Mouse (Mus musculus) limb, embryonic 12.5 days (tissue): ENCODE measurements at regions not wholly inside any gene's neighbourhood (a gene's known extent, or its start where the extent isn't known, plus 50 kb on each side); places are given as distances from the start of the nearest gene placed in this dataset.

Source experiments
- ATAC-seq: fragments of 200-750 bp; cut with Nextera tagmentation; 2 replicates; pipeline ENCODE4 v1.8.0; 2017; ENCODE audit warnings: low read depth, moderate TSS enrichment; ENCODE audit not compliant: insufficient number of reproducible peaks, insufficient read depth, low FRiP score, low TSS enrichment
- H3K27ac ChIP-seq: fragments of 300-500 bp; sonication (generic); 2 replicates; pipeline ENCODE4 v1.5.1; 2016; ENCODE audit warnings: mild to moderate bottlenecking, moderate library complexity
- H3K27me3 ChIP-seq: fragments of 300-500 bp; sonication (generic); 2 replicates; pipeline ENCODE4 v1.6.1; 2016; ENCODE audit warnings: mild to moderate bottlenecking, moderate library complexity
- H3K36me3 ChIP-seq: fragments of 300-500 bp; sonication (generic); 2 replicates; pipeline ENCODE4 v1.6.1; 2016; ENCODE audit warnings: mild to moderate bottlenecking, moderate library complexity
- H3K4me1 ChIP-seq: fragments of 300-500 bp; sonication (generic); replicated peaks from 2 replicates; pipeline ENCODE4 v1.6.1; 2016
- H3K4me2 ChIP-seq: fragments of 300-500 bp; sonication (generic); 2 replicates; pipeline ENCODE4 v1.6.1; 2016; ENCODE audit warnings: mild to moderate bottlenecking, moderate library complexity
- H3K4me3 ChIP-seq: fragments of 300-500 bp; sonication (generic); replicated peaks from 2 replicates; pipeline ENCODE4 v1.5.1; 2016; ENCODE audit warnings: mild to moderate bottlenecking
- H3K9ac ChIP-seq: fragments of 300-500 bp; sonication (generic); replicated peaks from 2 replicates; pipeline ENCODE4 v1.6.1; 2016; ENCODE audit warnings: mild to moderate bottlenecking, moderate library complexity
- H3K9me3 ChIP-seq: fragments of 300-500 bp; sonication (generic); 2 replicates; pipeline ENCODE4 v1.6.1; 2016; ENCODE audit warnings: mild to moderate bottlenecking, moderate library complexity
- WGBS: fragments of 180-500 bp; shearing (Covaris S2); methylation state at CpG from one replicate; pipeline ENCODE4 v1.1.7; 2016; 5-methylcytosine and 5-hydroxymethylcytosine counted together

DNA sequence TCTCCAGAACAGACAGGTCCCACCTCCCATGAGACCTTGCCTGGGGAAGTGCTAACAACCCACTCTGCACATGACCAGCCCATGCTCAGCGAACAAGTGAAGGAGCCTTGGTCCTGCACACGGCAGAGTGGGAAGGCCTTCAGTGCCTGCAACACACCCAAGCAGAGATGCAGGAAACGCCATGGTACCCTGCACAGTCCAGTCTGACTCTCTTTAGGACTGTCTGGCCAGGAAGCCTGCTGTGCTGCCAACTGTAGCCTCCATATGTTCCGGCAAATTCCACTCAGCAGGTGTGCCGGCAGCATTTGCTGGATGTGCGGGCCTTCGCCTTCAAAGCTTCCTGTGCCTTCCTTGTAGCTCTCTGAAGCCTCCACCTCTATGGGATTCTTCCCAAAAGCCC is 126.5 kb downstream of the Rpl14 start:
- Histone ChIP-seq H3K27ac (peak overlapping the region; percentile 41; the same call in 1 of the 2 replicates), H3K4me3 (no peak overlapping the region), H3K36me3 (no peaks in the 10 kb centered on the region), H3K9ac (no peak overlapping the region), H3K27me3 (no peaks in the 10 kb centered on the region), H3K9me3 (no peaks in the 10 kb centered on the region), H3K4me2 (no peak overlapping the region), H3K4me1 (peaks cover 6% of the 10 kb centered on the region; the same call in 1 of the 2 replicates)
- 67% methylated on average over 7 of the region's 7 CpGs for WGBS
- ATAC-seq = no peak

DNA sequence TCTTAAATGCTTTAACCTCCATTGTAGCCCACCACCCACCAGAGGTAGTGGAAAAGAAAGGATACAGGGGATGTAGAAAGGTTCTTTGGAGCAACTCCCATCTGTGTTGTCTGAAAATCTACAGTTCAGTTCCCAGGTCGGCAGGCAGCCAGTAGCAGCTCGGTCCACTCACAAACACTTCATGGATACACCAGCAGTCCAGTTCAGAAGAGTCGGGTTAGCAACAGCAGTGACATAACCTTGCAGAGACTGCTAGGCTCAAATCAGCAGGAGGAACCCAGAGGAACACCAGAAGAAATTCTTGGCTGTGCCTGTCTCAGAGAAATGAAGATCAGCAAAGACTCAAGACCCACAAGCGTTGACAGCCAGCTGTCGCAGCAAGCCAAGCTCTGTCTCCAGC is 128.5 kb downstream of the Rpl14 start:
- H3K27me3 ChIP-seq = no peaks in the 10 kb centered on the region
- H3K36me3 ChIP-seq = no peaks in the 10 kb centered on the region
- no peak overlapping the region for H3K27ac ChIP-seq
- H3K4me3 ChIP-seq = no peak overlapping the region
- no peaks in the 10 kb centered on the region for H3K9me3 ChIP-seq
- no peak for ATAC-seq
- no peak overlapping the region for H3K9ac ChIP-seq
- H3K4me2 ChIP-seq = no peak overlapping the region
- peaks cover 13% of the 10 kb centered on the region for H3K4me1 ChIP-seq
- WGBS = 89% methylated on average over 5 of the region's 5 CpGs

DNA sequence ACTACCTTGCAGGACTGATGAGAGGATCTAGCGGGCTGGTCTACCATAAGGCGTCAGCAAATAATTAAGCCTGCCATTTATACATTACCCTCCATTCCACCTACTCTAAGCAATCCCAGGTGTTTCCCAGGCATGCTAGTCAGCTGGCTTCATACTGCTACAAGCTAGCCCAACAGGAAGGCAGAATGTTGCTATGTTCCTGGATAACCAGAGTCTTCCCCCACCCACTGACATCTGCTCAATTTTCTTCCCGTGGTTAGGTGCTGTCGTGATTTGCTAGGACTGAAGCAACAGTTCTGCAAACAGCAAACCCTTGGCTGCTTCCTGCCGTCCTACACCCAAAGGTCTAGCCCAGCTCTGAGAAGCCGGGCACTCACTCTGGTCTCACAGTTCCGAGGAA is 131.6 kb downstream of the Rpl14 start:
- Histone ChIP-seq H3K9me3 (no peaks in the 10 kb centered on the region), H3K36me3 (no peaks in the 10 kb centered on the region), H3K27me3 (no peaks in the 10 kb centered on the region), H3K27ac (0 out of 2 replicates have a peak overlapping the region, but pooled peaks have one; percentile 31), H3K4me2 (no peak overlapping the region), H3K4me3 (no peak overlapping the region), H3K9ac (no peak overlapping the region), H3K4me1 (peaks cover 8% of the 10 kb centered on the region)
- no peak for ATAC-seq
- WGBS = 60% methylated on average over 7 of the region's 7 CpGs

DNA sequence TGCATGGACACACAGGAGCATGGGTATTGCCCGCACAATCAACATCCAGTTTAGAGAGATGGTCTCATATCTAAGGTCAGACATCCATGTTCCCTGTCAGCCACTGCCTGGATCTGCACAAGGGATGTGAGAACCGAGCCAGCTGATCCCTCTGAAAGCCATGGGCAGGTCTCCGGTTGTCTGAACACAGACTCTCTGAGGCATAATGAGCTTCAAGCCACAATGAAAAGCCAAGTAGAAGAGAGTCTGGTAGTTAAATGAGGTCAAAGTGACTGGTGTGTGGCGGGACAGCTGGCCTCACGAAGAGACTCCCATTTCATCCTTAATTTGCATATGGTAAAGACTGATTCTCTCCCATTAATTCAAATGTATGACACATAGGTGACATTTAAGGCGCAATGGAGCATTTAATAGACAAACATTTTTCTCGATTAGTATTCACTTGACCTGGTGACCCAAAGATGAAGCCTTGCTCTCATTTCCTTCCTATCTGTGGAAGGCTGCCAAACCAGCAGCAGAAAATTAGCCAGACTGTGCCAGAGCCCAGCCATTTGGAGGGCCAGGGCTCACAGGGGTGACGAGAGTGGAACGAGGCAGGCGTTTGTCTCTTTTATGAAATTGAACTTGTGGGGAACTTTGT is 132.2 kb downstream of the Rpl14 start:
- H3K4me2 ChIP-seq = no peak overlapping the region
- no peak overlapping the region for H3K9ac ChIP-seq
- no peaks in the 10 kb centered on the region for H3K27me3 ChIP-seq
- no peak for ATAC-seq
- H3K9me3 ChIP-seq = no peaks in the 10 kb centered on the region
- H3K36me3 ChIP-seq = no peaks in the 10 kb centered on the region
- H3K4me3 ChIP-seq = no peak overlapping the region
- H3K4me1 ChIP-seq = peaks cover 11% of the 10 kb centered on the region
- 66% methylated on average over 10 of the region's 10 CpGs for WGBS
- H3K27ac ChIP-seq = 0 out of 2 replicates have a peak overlapping the region, but pooled peaks have one; percentile 31

DNA sequence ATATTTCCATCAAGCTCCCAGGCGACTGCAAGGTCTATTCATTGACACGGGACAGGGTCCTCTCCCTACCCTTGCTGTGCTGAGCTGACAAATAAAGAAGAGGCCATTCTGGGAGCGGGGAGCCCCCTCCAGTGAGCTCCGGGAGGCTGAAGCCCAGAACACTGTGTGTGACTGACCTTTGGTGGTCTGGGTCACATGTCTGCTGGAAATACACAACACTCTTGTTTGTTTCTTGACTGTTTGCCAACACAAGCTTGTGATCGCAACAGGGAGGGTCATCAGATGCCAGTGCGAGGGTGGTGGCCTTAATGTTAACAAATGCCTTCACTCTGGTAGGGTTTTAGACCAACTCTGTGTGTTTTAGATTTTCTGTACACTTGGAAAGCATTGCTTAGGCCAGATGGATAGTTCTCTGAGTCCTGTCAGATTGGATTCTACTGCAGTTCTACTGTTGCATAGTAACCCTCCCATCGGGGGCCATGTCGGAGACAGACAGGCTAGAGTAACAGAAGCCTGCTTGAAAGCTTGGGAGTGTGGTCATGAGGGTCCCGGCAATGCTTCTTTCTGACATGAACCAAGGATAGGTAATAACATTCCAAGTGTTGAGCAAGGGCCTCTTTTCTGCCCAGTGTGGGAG is 135.4 kb downstream of the Rpl14 start:
- Histone ChIP-seq H3K4me1 (peaks cover 21% of the 10 kb centered on the region), H3K4me3 (no peak overlapping the region), H3K27me3 (no peaks in the 10 kb centered on the region), H3K9ac (no peak overlapping the region), H3K27ac (no peak overlapping the region), H3K9me3 (peaks cover 7% of the 10 kb centered on the region; the same call in 1 of the 2 replicates), H3K36me3 (no peaks in the 10 kb centered on the region), H3K4me2 (no peak overlapping the region)
- WGBS = 85% methylated on average over 9 of the region's 9 CpGs
- no peak for ATAC-seq

DNA sequence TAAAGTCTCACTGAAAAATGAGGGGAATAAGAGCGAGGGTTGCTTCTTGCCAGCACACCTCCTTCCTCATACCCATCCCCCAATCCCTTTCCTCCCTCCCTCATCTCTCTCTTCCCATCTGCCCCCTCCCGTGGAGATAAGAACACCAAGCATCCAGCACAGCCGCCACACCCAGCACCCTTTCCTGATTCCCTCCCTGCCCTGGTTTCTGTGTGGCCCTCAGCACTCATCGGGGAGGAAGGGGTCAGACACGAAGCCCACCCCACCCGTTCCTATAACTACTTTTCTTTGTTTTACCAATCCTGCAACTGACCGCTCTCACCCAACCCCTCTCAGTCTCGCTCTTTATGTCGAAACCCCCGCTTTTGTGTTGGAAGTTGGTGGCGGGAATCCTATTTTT is 137.3 kb downstream of the Rpl14 start:
- ATAC-seq = no peak

DNA sequence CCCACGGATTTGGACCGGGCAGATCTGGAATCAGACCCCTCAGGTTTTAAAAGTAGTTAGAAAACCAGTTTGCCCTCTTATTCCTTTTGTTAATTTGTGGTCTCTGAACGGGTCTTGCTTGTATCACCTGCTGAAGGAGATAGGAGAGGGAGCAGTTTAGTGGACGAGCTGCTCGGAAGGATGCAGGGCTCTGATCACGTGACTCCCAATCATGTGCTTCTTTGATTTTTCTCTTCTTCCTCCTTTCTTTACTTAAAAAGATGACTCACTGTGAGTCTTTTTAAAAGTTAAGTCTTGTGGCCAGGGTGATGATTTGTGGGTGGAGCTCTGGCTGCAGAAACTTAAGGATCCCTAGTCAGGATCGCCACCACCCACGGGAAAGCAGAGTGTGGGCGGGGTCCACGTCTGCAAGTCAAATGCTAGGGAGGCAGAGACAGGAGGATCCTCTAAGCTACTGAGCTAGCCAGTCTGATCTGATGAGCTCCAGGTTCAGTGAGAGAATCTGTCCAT is 138.0 kb downstream of the Rpl14 start:
- no peaks in the 10 kb centered on the region for H3K36me3 ChIP-seq
- ATAC-seq = no peak; the same call in 1 of the 2 replicates
- peak overlapping the region; percentile 44 for H3K4me2 ChIP-seq
- H3K9me3 ChIP-seq = peaks cover 7% of the 10 kb centered on the region; the same call in 1 of the 2 replicates
- H3K9ac ChIP-seq = no peak overlapping the region
- H3K4me3 ChIP-seq = 0 out of 2 replicates have a peak overlapping the region, but pooled peaks have one; percentile 0
- 64% methylated on average over 10 of the region's 10 CpGs for WGBS
- H3K27ac ChIP-seq = peak overlapping the region; percentile 66; the same call in 1 of the 2 replicates
- H3K4me1 ChIP-seq = peaks cover 14% of the 10 kb centered on the region
- no peaks in the 10 kb centered on the region for H3K27me3 ChIP-seq

More for the DNA sequence above, 137.3 kb downstream of the Rpl14 start:
- H3K4me2 ChIP-seq = peak overlapping the region; percentile 44
- H3K9ac ChIP-seq = no peak overlapping the region; the same call in 1 of the 2 replicates
- peak overlapping the region; percentile 0; the same call in 1 of the 2 replicates for H3K4me3 ChIP-seq
- H3K9me3 ChIP-seq = peaks cover 7% of the 10 kb centered on the region; the same call in 1 of the 2 replicates
- peak overlapping the region; percentile 66 for H3K27ac ChIP-seq
- no peaks in the 10 kb centered on the region for H3K36me3 ChIP-seq
- H3K4me1 ChIP-seq = peaks cover 14% of the 10 kb centered on the region
- no peaks in the 10 kb centered on the region for H3K27me3 ChIP-seq
- WGBS = 19% methylated on average over 11 of the region's 11 CpGs

DNA sequence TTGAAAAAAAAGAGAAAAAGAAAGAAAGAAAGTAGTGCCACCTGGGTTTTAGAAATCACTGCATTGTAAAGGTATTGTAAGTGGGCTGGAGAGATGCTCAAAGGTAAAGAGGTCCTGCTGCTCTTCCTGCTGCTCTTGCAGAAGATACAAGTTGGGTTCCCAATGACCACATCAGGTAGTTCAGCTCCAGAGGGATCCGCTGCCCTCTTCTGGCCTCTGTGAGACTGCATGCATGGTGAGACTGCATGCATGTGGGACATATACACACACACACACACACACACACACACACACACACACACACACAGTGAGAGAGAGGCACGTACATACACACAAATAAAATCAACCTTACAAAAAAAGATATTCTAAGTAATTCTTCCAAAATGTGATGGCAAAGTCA is 141.7 kb downstream of the Rpl14 start:
- ATAC-seq = no peak
- H3K9ac ChIP-seq = no peak overlapping the region
- WGBS = 93% methylated on average over 2 of the region's 2 CpGs
- peaks cover 25% of the 10 kb centered on the region for H3K4me1 ChIP-seq
- peaks cover 10% of the 10 kb centered on the region; the same call in 1 of the 2 replicates for H3K9me3 ChIP-seq
- no peaks in the 10 kb centered on the region for H3K36me3 ChIP-seq
- no peak overlapping the region for H3K4me3 ChIP-seq
- H3K4me2 ChIP-seq = no peak overlapping the region
- H3K27ac ChIP-seq = no peak overlapping the region
- no peaks in the 10 kb centered on the region for H3K27me3 ChIP-seq

DNA sequence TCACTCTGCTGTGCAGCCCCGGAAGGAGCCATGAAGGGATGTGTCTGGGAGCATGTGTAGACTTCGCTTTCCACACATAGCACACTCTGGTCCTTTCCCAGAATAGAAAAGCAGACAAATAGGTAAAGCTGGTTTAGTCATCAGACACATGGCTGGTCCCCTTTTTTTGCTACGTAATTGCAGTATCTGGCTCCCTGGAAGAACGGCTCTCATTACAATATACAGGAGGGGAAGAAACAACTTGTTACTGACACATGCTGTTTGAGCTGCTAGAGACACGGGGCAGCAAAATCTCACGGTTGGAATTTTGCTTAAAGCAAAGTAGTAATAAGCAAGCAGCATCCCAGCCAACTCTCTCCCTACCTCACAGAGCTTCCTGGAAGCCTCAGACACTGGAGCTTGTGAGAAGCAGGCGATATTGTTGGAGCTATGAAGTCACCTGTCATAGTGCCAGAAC is 144.4 kb downstream of the Rpl14 start:
- ATAC-seq = no peak
- H3K36me3 ChIP-seq = no peaks in the 10 kb centered on the region
- H3K4me2 ChIP-seq = no peak overlapping the region
- H3K9ac ChIP-seq = no peak overlapping the region
- no peak overlapping the region for H3K4me3 ChIP-seq
- H3K9me3 ChIP-seq = peaks cover 10% of the 10 kb centered on the region; the same call in 1 of the 2 replicates
- peak overlapping the region; percentile 30; the same call in 1 of the 2 replicates for H3K27ac ChIP-seq
- no peaks in the 10 kb centered on the region for H3K27me3 ChIP-seq
- 65% methylated on average over 7 of the region's 7 CpGs for WGBS
- H3K4me1 ChIP-seq = peaks cover 11% of the 10 kb centered on the region; the same call in 1 of the 2 replicates

DNA sequence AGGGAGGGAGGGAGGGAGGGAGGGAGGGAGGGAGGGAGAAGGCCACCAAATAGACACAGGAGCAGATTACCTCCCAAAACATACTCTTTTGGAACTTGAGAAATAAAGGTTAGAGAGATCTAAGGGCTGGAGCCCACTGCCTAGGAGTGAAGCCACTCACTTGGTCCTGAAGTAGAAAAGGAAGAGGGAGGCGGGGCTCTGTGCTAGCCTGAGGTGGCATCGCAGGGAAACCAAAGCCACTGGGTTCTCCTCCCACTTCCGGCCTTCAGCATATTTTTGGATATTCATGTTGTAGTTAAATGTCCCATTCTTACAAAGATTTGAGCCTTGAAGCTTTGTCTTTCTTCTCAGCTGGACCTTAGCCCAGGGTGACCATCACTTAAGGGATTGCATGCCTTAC is 147.6 kb downstream of the Rpl14 start:
- 0 out of 2 replicates have a peak, but pooled peaks cover 3% of the 10 kb centered on the region for H3K9me3 ChIP-seq
- no peaks in the 10 kb centered on the region for H3K36me3 ChIP-seq
- WGBS = 88% methylated on average over 3 of the region's 3 CpGs
- no peak overlapping the region for H3K4me3 ChIP-seq
- no peak for ATAC-seq
- no peak overlapping the region for H3K4me2 ChIP-seq
- no peak overlapping the region for H3K27ac ChIP-seq
- peaks cover 11% of the 10 kb centered on the region; the same call in 1 of the 2 replicates for H3K4me1 ChIP-seq
- H3K27me3 ChIP-seq = no peaks in the 10 kb centered on the region
- no peak overlapping the region for H3K9ac ChIP-seq

DNA sequence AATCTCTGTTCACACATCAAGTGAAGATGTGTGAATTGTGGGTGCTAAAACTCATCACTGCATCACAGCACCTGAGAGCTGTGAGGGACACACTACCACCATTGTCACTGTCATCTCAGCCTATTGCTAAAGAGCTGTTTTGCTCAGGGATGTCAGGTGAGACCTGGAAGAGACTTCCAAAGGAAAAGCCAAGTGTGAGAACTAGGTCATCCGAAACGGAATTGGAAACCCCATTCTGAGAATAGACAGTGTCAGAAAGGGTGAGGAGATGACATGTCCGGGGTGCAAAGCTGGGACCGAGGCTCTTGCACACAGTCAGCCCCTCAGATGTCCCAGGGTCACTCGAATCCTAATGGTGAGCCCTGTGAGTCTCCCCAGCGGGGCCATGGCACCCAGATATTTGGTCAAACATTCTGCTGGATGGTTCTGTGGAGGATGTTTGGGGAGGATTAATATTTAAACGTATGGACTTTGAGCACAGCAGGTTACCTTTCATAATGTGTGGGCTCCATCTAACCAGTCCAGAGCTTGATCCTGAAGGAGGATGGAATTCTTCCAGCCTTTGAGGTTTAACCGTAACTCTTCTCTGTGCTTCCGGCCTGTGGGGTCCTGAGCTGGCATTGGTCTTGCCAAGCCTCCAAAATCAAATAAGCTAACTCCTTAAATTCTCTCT is 150.3 kb downstream of the Rpl14 start:
- H3K9me3 ChIP-seq = 0 out of 2 replicates have a peak, but pooled peaks cover 3% of the 10 kb centered on the region
- H3K9ac ChIP-seq = no peak overlapping the region
- H3K27ac ChIP-seq = no peak overlapping the region
- no peaks in the 10 kb centered on the region for H3K4me1 ChIP-seq
- ATAC-seq = no peak
- WGBS = 87% methylated on average over 9 of the region's 9 CpGs
- H3K4me2 ChIP-seq = no peak overlapping the region
- no peak overlapping the region for H3K4me3 ChIP-seq
- H3K36me3 ChIP-seq = no peaks in the 10 kb centered on the region
- no peaks in the 10 kb centered on the region for H3K27me3 ChIP-seq
